Mouse (Mus musculus): ENCODE measurements at regions not wholly inside any gene's neighbourhood (a gene's known extent, or its start where the extent isn't known, plus 50 kb on each side); places are given as distances from the start of the nearest gene placed in this dataset.

- TF ChIP-seq POLR2A (IDR thresholded peaks at IDR 0.05; ENCODE audit: extremely low read depth, insufficient read depth, low read length): no peak
- no peak for TF ChIP-seq CTCF (IDR thresholded peaks at IDR 0.05; ENCODE audit: extremely low read depth, insufficient read depth, low read length)
Observed at GRCm38 (mm10) chr7:36504010-36504875, 193.7 kb upstream of the Tshz3 start.
